Mouse (Mus musculus): Measurements from ENCODE around the gene Gimap1.

DNA sequence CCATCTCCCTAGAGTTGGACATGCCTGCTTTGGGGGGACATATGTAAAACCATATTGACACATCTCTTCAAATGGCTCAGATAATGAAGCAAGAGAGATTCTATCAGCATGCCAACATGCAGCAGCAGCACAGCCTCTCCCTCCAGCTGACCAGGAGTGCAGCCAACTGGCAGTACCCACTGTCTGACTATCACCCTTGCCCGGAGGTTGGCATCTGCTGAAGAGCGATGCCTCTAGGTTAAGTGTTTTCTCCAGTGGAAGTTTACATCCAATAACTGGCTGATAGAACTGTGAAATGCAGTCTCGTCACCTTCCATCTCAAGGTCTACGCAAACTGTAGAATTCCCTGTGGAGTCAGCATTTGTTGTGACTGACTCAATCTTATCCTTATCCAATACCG lies 1.2 kb upstream of the Gimap1 start:
- TF ChIP-seq CTCF (IDR thresholded peaks at IDR 0.05; ENCODE audit: low read depth, low read length) = no peak
- no peak for TF ChIP-seq EP300 (IDR thresholded peaks at IDR 0.05; ENCODE audit: insufficient read depth, low read depth, low read length)
